Mouse (Mus musculus) heart, embryonic 10.5 days (tissue): Measurements from ENCODE around the gene Gm7945. TPM values are rescaled to one million over a fixed set of nuclear protein-coding genes. Genes with fewer than 3 reads are reported as not detected.
"Not testable (repeated sequence)": the region's sequence is repeated elsewhere in the genome, so short reads cannot be mapped to it uniquely, and the experiment has no call there.

Experiments used
- DNase-seq: peaks from one replicate; pipeline ENCODE4 v3.0.0-alpha.2; 2017; ENCODE audit warnings: low spot score
- H3K27ac ChIP-seq: fragments of 300-500 bp; sonication (generic); 2 replicates; pipeline ENCODE4 v1.5.1; 2016; ENCODE audit warnings: mild to moderate bottlenecking
- H3K27me3 ChIP-seq: fragments of 300-500 bp; sonication (generic); 2 replicates; pipeline ENCODE4 v1.6.1; 2016; ENCODE audit warnings: mild to moderate bottlenecking; ENCODE audit not compliant: poor library complexity, insufficient read depth, severe bottlenecking
- H3K36me3 ChIP-seq: fragments of 300-500 bp; sonication (generic); 2 replicates; pipeline ENCODE4 v1.6.1; 2016; ENCODE audit warnings: mild to moderate bottlenecking, moderate library complexity
- H3K4me1 ChIP-seq: fragments of 300-500 bp; sonication (generic); 2 replicates; pipeline ENCODE4 v1.6.1; 2016; ENCODE audit warnings: mild to moderate bottlenecking
- H3K4me3 ChIP-seq: fragments of 300-500 bp; sonication (generic); 2 replicates; pipeline ENCODE4 v1.5.1; 2016; ENCODE audit warnings: mild to moderate bottlenecking, moderate library complexity
- H3K9me3 ChIP-seq: fragments of 300-500 bp; sonication (generic); 2 replicates; pipeline ENCODE4 v1.6.1; 2016; ENCODE audit warnings: mild to moderate bottlenecking, moderate library complexity
- WGBS: fragments of 180-500 bp; shearing (Covaris S2); methylation state at CpG from one replicate; pipeline ENCODE4 v1.1.7; 2016; 5-methylcytosine and 5-hydroxymethylcytosine counted together
- polyA plus RNA-seq: library from polyadenylated mRNA; unstranded; fragments of >200 nt; fragmentation: Nextera tagmentation; extraction: Ambion mirVana; gene quantifications from 2 replicates; pipeline ENCODE4 v1.2.1, GENCODE M21; 2016

Gm7945 gene
- not detected in 2 replicates for polyA plus RNA-seq

- DNase-seq, H3K36me3 ChIP-seq, H3K9me3 ChIP-seq, H3K4me1 ChIP-seq, H3K4me3 ChIP-seq, H3K27me3 ChIP-seq, H3K27ac ChIP-seq: not testable (repeated sequence)
- WGBS: no CpG with 5 or more reads among the region's 3 CpGs
These were observed at the start of gene Gm7945 for GRCm38 (mm10) chr14:41386279-41386678. Gene Gm7945 (minus strand): TSS chr14:41386379.

- peak; percentile 72 for DNase-seq
- H3K4me3 ChIP-seq: peak overlapping the region; percentile 36
- H3K36me3 ChIP-seq, H3K27me3 ChIP-seq, H3K27ac ChIP-seq, H3K4me1 ChIP-seq, H3K9me3 ChIP-seq: not testable (repeated sequence)
- 16% methylated on average over 13 of the region's 16 CpGs for WGBS
These were observed 39.4 kb upstream of the Gm7945 start for GRCm38 (mm10) chr14:41425393-41426075.

- H3K27me3 ChIP-seq, H3K4me1 ChIP-seq, H3K27ac ChIP-seq, H3K36me3 ChIP-seq, H3K9me3 ChIP-seq: not testable (repeated sequence)
- peak; percentile 70 for DNase-seq
- peak overlapping the region; percentile 36 for H3K4me3 ChIP-seq
- WGBS: 8% methylated on average over 14 of the region's 14 CpGs
These were observed 38.5 kb upstream of the Gm7945 start for GRCm38 (mm10) chr14:41424694-41425093.

GRCm38 (mm10) chr14:41408181-41408580 lies 22.0 kb upstream of the Gm7945 start, which contains the start of gene Gm6482:
Gene Gm6482 (minus strand): TSS chr14:41408281.
- not testable (repeated sequence) for H3K27me3 ChIP-seq, H3K36me3 ChIP-seq, DNase-seq, H3K9me3 ChIP-seq, H3K4me1 ChIP-seq, H3K27ac ChIP-seq, H3K4me3 ChIP-seq
- 56% methylated on average over 1 of the region's 2 CpGs for WGBS

GRCm38 (mm10) chr14:41348309-41348708 lies 37.9 kb downstream of the Gm7945 start, which contains the start of gene Gm5798:
Gene Gm5798 (plus strand): TSS chr14:41348609.
- H3K4me1 ChIP-seq, H3K27ac ChIP-seq, H3K27me3 ChIP-seq, H3K4me3 ChIP-seq, DNase-seq, H3K36me3 ChIP-seq, H3K9me3 ChIP-seq: not testable (repeated sequence)
- WGBS: 53% methylated on average over 2 of the region's 2 CpGs

Other genes starting within 250 kb of the Gm7945 start
- 0.59 TPM in 1 of 2 replicates, not detected in the other for gene Mbl1, start 234.9 kb downstream of the Gm7945 start, polyA plus RNA-seq
- not detected in 2 replicates for gene Sftpd, start 201.2 kb downstream of the Gm7945 start, polyA plus RNA-seq
- gene Gm2832, start 107.6 kb downstream of the Gm7945 start, polyA plus RNA-seq: not detected in 2 replicates
- gene Gm5798, start 37.8 kb downstream of the Gm7945 start, polyA plus RNA-seq: not detected in 2 replicates
- not detected in 2 replicates for gene Gm6482, start 21.9 kb upstream of the Gm7945 start, polyA plus RNA-seq
- not detected in 2 replicates for gene Gm7954, start 67.1 kb upstream of the Gm7945 start, polyA plus RNA-seq
- not detected in 2 replicates for gene Gm3486, start 103.1 kb upstream of the Gm7945 start, polyA plus RNA-seq
- gene Gm7970, start 169.2 kb upstream of the Gm7945 start, polyA plus RNA-seq: not detected in 2 replicates
- gene 1700049E17Rik2, start 186.8 kb upstream of the Gm7945 start, polyA plus RNA-seq: not detected in 2 replicates
- not detected in 2 replicates for gene Gm3072, start 238.2 kb upstream of the Gm7945 start, polyA plus RNA-seq